In the genomic region with DNA sequence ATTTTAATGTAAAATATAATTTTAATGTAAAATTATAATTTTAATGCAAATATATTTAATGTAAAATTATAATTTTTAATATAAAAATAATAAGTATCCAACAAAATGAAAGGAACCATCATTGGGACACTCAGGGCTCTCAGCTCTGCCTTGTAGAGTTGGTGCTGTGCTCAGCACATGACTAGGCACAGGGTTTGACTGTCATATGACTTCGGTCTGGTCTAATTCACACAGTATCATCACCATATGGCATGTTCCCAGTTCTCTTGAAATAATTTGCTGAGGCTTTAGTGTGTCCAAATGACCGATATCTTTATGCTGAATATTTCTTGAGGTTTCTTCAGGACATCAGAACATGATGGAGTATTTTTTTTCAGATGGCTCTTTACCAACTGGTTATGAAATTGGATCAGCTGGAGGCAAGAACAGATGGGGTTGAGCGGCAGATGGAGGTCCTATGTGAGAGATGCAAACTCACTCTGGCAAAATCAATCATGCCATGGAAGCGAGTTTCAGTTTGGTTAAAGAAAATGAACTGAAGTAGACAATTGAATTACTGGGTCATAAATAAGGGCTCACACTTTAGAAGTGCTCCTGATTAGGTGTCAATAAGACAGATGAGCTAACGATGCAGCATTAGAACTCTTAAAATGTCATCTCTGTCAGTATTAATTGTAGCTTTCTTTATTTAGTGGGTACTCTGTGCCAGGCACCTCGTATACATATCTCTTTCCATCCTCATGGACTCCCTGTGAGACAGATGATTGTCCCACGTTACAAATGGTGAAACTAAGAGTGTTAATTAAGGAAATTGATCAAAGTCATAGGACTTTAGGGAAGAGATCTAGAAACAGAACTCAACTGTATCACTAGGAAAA, we compare ENCODE assay signal across 12 mouse cellular contexts.
A peak's percentile ranks its signal among the peaks of the same experiment; 100 is the strongest.
DNase-seq lines count a peak whose midpoint lies in the region; ATAC-seq lines count a peak whose summit lies in the region.
"Had no signal": no experiment of that assay in that cellular context is flagged by ENCODE, and none has a peak within 500 bp of the region (broad histone marks: within the 10 kb centered on the region; RNA-seq: fewer than 3 reads in every experiment).

No protein-coding gene starts in this region.

- intact Hi-C loops in left cerebral cortex, postnatal 10 days (cut with DNase I): no loop called here

- no peak overlapping the region for H3K4me2 ChIP-seq in hindbrain, embryonic 14.5 days (replicated peaks)
- H3K4me2 ChIP-seq: embryonic facial prominence, embryonic 13.5 days; neural tube, embryonic 13.5 days had no signal

- WGBS in hindbrain, embryonic 14.5 days: 61% methylated on average over 7 of the region's 7 CpGs

- H3K4me3 ChIP-seq in hindbrain, embryonic 14.5 days (replicated peaks; ENCODE audit: low read length): no peak overlapping the region
- H3K4me3 ChIP-seq: embryonic facial prominence, embryonic 13.5 days; neural tube, embryonic 13.5 days had no signal

- H3K9ac ChIP-seq in hindbrain, embryonic 14.5 days: no peak overlapping the region
- H3K9ac ChIP-seq: embryonic facial prominence, embryonic 13.5 days; neural tube, embryonic 13.5 days had no signal

- DNase-seq in brain, adult 2 months (ENCODE audit: low read depth, low spot score): peak; percentile 95
- peak; percentile 81 for DNase-seq in cerebellum, adult 9-11 months
- DNase-seq in hindbrain, embryonic 14.5 days (ENCODE audit: low spot score): peak; percentile 59
- DNase-seq in left cerebral cortex, postnatal 10 days (ENCODE audit: extremely low spot score in 1 of 2, low spot score in 2 of 2): peak; percentile 17 to 67
- no peak for DNase-seq in spleen, postnatal 14 days (ENCODE audit: low spot score in 2 of 2)
- DNase-seq in kidney, adult 18-20 months: no peak
- DNase-seq in heart, adult 11 months: no peak
- DNase-seq in kidney, postnatal 10 days: no peak
- DNase-seq: kidney, postnatal 14 days had no signal

- no peaks in the 10 kb centered on the region for H3K9me3 ChIP-seq in hindbrain, embryonic 14.5 days (ENCODE audit: control insufficient read depth, low read length)
- H3K9me3 ChIP-seq: embryonic facial prominence, embryonic 13.5 days; neural tube, embryonic 13.5 days had no signal

- no peaks in the 10 kb centered on the region for H3K4me1 ChIP-seq in hindbrain, embryonic 14.5 days (replicated peaks; ENCODE audit: control insufficient read depth, insufficient read depth, low read length)
- H3K4me1 ChIP-seq: embryonic facial prominence, embryonic 13.5 days had no signal

- peak; percentile 55; the same call in 1 of the 2 replicates for ATAC-seq in hindbrain, embryonic 14.5 days (ENCODE audit: low FRiP score)
- ATAC-seq: lung, postnatal 0 days had no signal

- H3K36me3 ChIP-seq in hindbrain, embryonic 14.5 days (replicated peaks; ENCODE audit: control insufficient read depth, insufficient read depth): no peaks in the 10 kb centered on the region
- H3K36me3 ChIP-seq: embryonic facial prominence, embryonic 13.5 days; neural tube, embryonic 13.5 days had no signal

- no peaks in the 10 kb centered on the region for H3K27me3 ChIP-seq in hindbrain, embryonic 14.5 days (ENCODE audit: control insufficient read depth, insufficient read depth, low read length)
- H3K27me3 ChIP-seq: embryonic facial prominence, embryonic 13.5 days; neural tube, embryonic 13.5 days had no signal

- H3K27ac ChIP-seq in hindbrain, embryonic 14.5 days: no peak overlapping the region
- H3K27ac ChIP-seq: embryonic facial prominence, embryonic 13.5 days; neural tube, embryonic 13.5 days had no signal

Comparison
In these comparisons a context has a peak if more than half of its experiments do, and no peak if none do; other contexts are left out.
1. DNase-seq: peak in brain, adult 2 months (single experiment), cerebellum, adult 9-11 months (single experiment), hindbrain, embryonic 14.5 days (single experiment) and left cerebral cortex, postnatal 10 days (2 of 2); none in spleen, postnatal 14 days (0 of 2), kidney, adult 18-20 months (single experiment), heart, adult 11 months (single experiment) and kidney, postnatal 10 days (single experiment).